25 mouse cellular contexts compared by ENCODE assay signal in genomic region chr7:141892151-141892550, GRCm38 (mm10). TPM values are rescaled to one million over a fixed set of nuclear protein-coding genes. Genes with fewer than 3 reads are reported as not detected.
A peak's percentile ranks its signal among the peaks of the same experiment; 100 is the strongest.
DNase-seq lines count a peak whose midpoint lies in the region; ATAC-seq and TF ChIP-seq lines count a peak whose summit lies in the region.
"Had no signal": no experiment of that assay in that cellular context is flagged by ENCODE, and none has a peak within 500 bp of the region (broad histone marks: within the 10 kb centered on the region; RNA-seq: fewer than 3 reads in every experiment).

No protein-coding gene starts in this region.

- H3K27ac ChIP-seq in liver, adult 2 months (replicated peaks; ENCODE audit: insufficient read depth, low read depth, low read length): no peak overlapping the region
- H3K27ac ChIP-seq in liver, embryonic 12.5 days: no peak overlapping the region
- H3K27ac ChIP-seq in forebrain, embryonic 11.5 days (ENCODE audit: low read depth, low read length): no peak overlapping the region
- H3K27ac ChIP-seq: embryonic facial prominence, embryonic 13.5 days; heart, adult 2 months; heart, embryonic 15.5 days; hindbrain, embryonic 14.5 days; intestine, embryonic 15.5 days had no signal

- H3K4me2 ChIP-seq in liver, embryonic 12.5 days: no peak overlapping the region
- H3K4me2 ChIP-seq in forebrain, embryonic 11.5 days (ENCODE audit: low read depth, low read length, severe bottlenecking): no peak overlapping the region
- H3K4me2 ChIP-seq: embryonic facial prominence, embryonic 13.5 days; heart, embryonic 11.5 days; heart, embryonic 15.5 days; hindbrain, embryonic 14.5 days; intestine, embryonic 15.5 days had no signal

- H3K4me1 ChIP-seq in liver, adult 2 months (ENCODE audit: control insufficient read depth, insufficient read depth, low read length): no peaks in the 10 kb centered on the region
- H3K4me1 ChIP-seq in liver, embryonic 12.5 days: 0 out of 2 replicates have a peak, but pooled peaks cover 5% of the 10 kb centered on the region
- H3K4me1 ChIP-seq in forebrain, embryonic 11.5 days (replicated peaks; ENCODE audit: control insufficient read depth, insufficient read depth, low read length): no peaks in the 10 kb centered on the region

- peaks cover 5% of the 10 kb centered on the region; the same call in 1 of the 2 replicates for H3K79me2 ChIP-seq in liver, adult 2 months (ENCODE audit: control insufficient read depth, insufficient read depth, low read length)

- TF ChIP-seq CTCF in liver, adult 2 months (IDR thresholded peaks at IDR 0.05; ENCODE audit: low read depth, low read length): no peak

- H3K9me3 ChIP-seq in liver, embryonic 12.5 days (replicated peaks): no peaks in the 10 kb centered on the region
- no peaks in the 10 kb centered on the region for H3K9me3 ChIP-seq in forebrain, embryonic 11.5 days (ENCODE audit: control insufficient read depth, low read length)
- H3K9me3 ChIP-seq: embryonic facial prominence, embryonic 13.5 days; heart, embryonic 15.5 days; intestine, embryonic 15.5 days had no signal

- no peak overlapping the region for H3K9ac ChIP-seq in liver, adult 2 months (ENCODE audit: low read depth, low read length)
- H3K9ac ChIP-seq in liver, embryonic 12.5 days: no peak overlapping the region
- H3K9ac ChIP-seq in forebrain, embryonic 11.5 days (ENCODE audit: low read length): no peak overlapping the region
- H3K9ac ChIP-seq: embryonic facial prominence, embryonic 13.5 days; heart, embryonic 15.5 days; hindbrain, embryonic 14.5 days; intestine, embryonic 15.5 days had no signal

- 70% methylated on average over 7 of the region's 7 CpGs for WGBS in liver, adult 2 months
- 90% methylated on average over 7 of the region's 7 CpGs for WGBS in liver, embryonic 12.5 days (ENCODE audit: insufficient replicate concordance)
- WGBS in forebrain, embryonic 11.5 days: 93% methylated on average over 7 of the region's 7 CpGs

- no peaks in the 10 kb centered on the region for H3K27me3 ChIP-seq in liver, adult 2 months (ENCODE audit: control insufficient read depth, insufficient read depth, low read length)
- H3K27me3 ChIP-seq in liver, embryonic 12.5 days (replicated peaks): no peaks in the 10 kb centered on the region
- no peaks in the 10 kb centered on the region for H3K27me3 ChIP-seq in forebrain, embryonic 11.5 days (ENCODE audit: control insufficient read depth, insufficient read depth, low read length)
- H3K27me3 ChIP-seq: embryonic facial prominence, embryonic 13.5 days; heart, embryonic 15.5 days; intestine, embryonic 15.5 days had no signal

- H3K36me3 ChIP-seq in liver, adult 2 months (ENCODE audit: control insufficient read depth, insufficient read depth, low read length): peaks cover 38% of the 10 kb centered on the region
- peaks cover 74% of the 10 kb centered on the region for H3K36me3 ChIP-seq in liver, embryonic 12.5 days
- peaks cover 7% of the 10 kb centered on the region for H3K36me3 ChIP-seq in forebrain, embryonic 11.5 days (ENCODE audit: control insufficient read depth, insufficient read depth, low read length)

- peak; percentile 28 for DNase-seq in cerebellum, adult 11 months
- DNase-seq in cerebellum, adult 8-10 months: no peak
- peak; percentile 82 for DNase-seq in liver, adult 2 months (ENCODE audit: extremely low read depth, low read depth, low spot score)
- peak; percentile 51 for DNase-seq in cerebellum, adult 9-11 months
- peak; percentile 49 to 57 for DNase-seq in cerebellum, postnatal 36 days
- no peak for DNase-seq in forebrain, embryonic 11.5 days (ENCODE audit: low spot score)
- DNase-seq: adrenal gland, postnatal 10 days; B cell, adult 2 months; gastrocnemius, postnatal 36 days; heart, adult 2 months; heart, postnatal 14 days; kidney, adult 18-20 months had no signal

- no peak overlapping the region for H3K4me3 ChIP-seq in liver, adult 2 months (ENCODE audit: insufficient read depth, low read depth, low read length)
- no peak overlapping the region for H3K4me3 ChIP-seq in liver, embryonic 12.5 days
- no peak overlapping the region for H3K4me3 ChIP-seq in forebrain, embryonic 11.5 days (ENCODE audit: low read depth, low read length)
- H3K4me3 ChIP-seq: embryonic facial prominence, embryonic 13.5 days; heart, adult 2 months; heart, embryonic 15.5 days; intestine, embryonic 15.5 days had no signal

- no peak for TF ChIP-seq POLR2A in liver, adult 2 months (IDR thresholded peaks at IDR 0.05; ENCODE audit: extremely low read depth, insufficient read depth, low read length)

- no peak for ATAC-seq in liver, embryonic 12.5 days
- ATAC-seq in granulocyte monocyte progenitor cell, adult 5-6 weeks (replicated peaks; ENCODE audit: poor library complexity, severe bottlenecking): no peak
- ATAC-seq in forebrain, embryonic 11.5 days (replicated peaks; ENCODE audit: low FRiP score): no peak
- ATAC-seq: CD4-positive, CD25-positive, alpha-beta regulatory T cell, adult 4 months; forebrain, embryonic 14.5 days; intestine, embryonic 15.5 days had no signal

RNA-seq across cellular contexts. Expression of gene Tollip, which starts 26.2 kb away (rescaled TPM):
- total RNA-seq in liver, adult 2 months (2014; rRNA removed): 25.9 and 32.3 TPM in 2 replicates
- polyA plus RNA-seq in liver, adult 2 months (2012; rRNA removed): 48.2 and 51.6 TPM in 2 replicates
- 30.9 and 31.0 TPM in 2 replicates for polyA plus RNA-seq in liver, embryonic 12.5 days (2016; fragmentation: Nextera tagmentation; extraction: Ambion mirVana)
- total RNA-seq in granulocyte monocyte progenitor cell, adult 5-6 weeks (2014; fragmentation: Nextera tagmentation): 25.2 and 34.4 TPM in 2 replicates
- total RNA-seq in granulocyte monocyte progenitor cell, adult 5-6 weeks (2017): 21.1 and 28.3 TPM in 2 replicates
- 59.8 and 70.7 TPM in 2 replicates for polyA plus RNA-seq in forebrain, embryonic 11.5 days (2014; fragmentation: Nextera tagmentation; extraction: Ambion mirVana)

RNA-seq across cellular contexts. Expression of gene Muc5b, which starts 53.3 kb away (rescaled TPM):
- not detected in 2 replicates for total RNA-seq in liver, adult 2 months (2014; rRNA removed)
- polyA plus RNA-seq in liver, adult 2 months (2012; rRNA removed): under 0.01 TPM in 1 of 2 replicates, not detected in the other
- polyA plus RNA-seq in liver, embryonic 12.5 days (2016; fragmentation: Nextera tagmentation; extraction: Ambion mirVana): 0.01 TPM in 1 of 2 replicates, not detected in the other
- total RNA-seq in granulocyte monocyte progenitor cell, adult 5-6 weeks (2014; fragmentation: Nextera tagmentation): 0.04 and 0.21 TPM in 2 replicates
- total RNA-seq in granulocyte monocyte progenitor cell, adult 5-6 weeks (2017): under 0.01 TPM in 2 replicates
- 0.03 TPM in 1 of 2 replicates, not detected in the other for polyA plus RNA-seq in forebrain, embryonic 11.5 days (2014; fragmentation: Nextera tagmentation; extraction: Ambion mirVana)
- total RNA-seq: adrenal gland, postnatal 4 days; gastrocnemius, adult 8-10 months; gastrocnemius, postnatal 36 days; heart, adult 2 months; MEL had no signal
- polyA plus RNA-seq: CD4-positive, CD25-positive, alpha-beta regulatory T cell, adult 4 months; embryonic facial prominence, embryonic 13.5 days; forebrain, embryonic 14.5 days had no signal

RNA-seq across cellular contexts. Expression of gene Brsk2, which starts 57.4 kb away (rescaled TPM):
- total RNA-seq in liver, adult 2 months (2014; rRNA removed): 0.07 and 0.09 TPM in 2 replicates
- polyA plus RNA-seq in liver, adult 2 months (2012; rRNA removed): not detected in 2 replicates
- 0.23 and 0.33 TPM in 2 replicates for polyA plus RNA-seq in liver, embryonic 12.5 days (2016; fragmentation: Nextera tagmentation; extraction: Ambion mirVana)
- total RNA-seq in granulocyte monocyte progenitor cell, adult 5-6 weeks (2014; fragmentation: Nextera tagmentation): not detected in 2 replicates
- total RNA-seq in granulocyte monocyte progenitor cell, adult 5-6 weeks (2017): not detected in 2 replicates
- 13.8 and 15.5 TPM in 2 replicates for polyA plus RNA-seq in forebrain, embryonic 11.5 days (2014; fragmentation: Nextera tagmentation; extraction: Ambion mirVana)
- total RNA-seq: hematopoietic stem cell, adult 5-6 weeks had no signal

Comparison
In these comparisons a context has a peak if more than half of its experiments do, and no peak if none do; other contexts are left out.
1. DNase-seq: peak in cerebellum, adult 11 months (single experiment), liver, adult 2 months (single experiment), cerebellum, adult 9-11 months (single experiment) and cerebellum, postnatal 36 days (2 of 2); none in cerebellum, adult 8-10 months (single experiment) and forebrain, embryonic 11.5 days (single experiment).
2. RNA of gene Brsk2, which starts 57.4 kb away (polyA plus RNA-seq): 13.8 to 15.5 TPM in forebrain, embryonic 11.5 days; 0.23 to 0.33 TPM in liver, embryonic 12.5 days and not detected in liver, adult 2 months; every median in the first group is over 10 times any median in the second.